Mouse (Mus musculus) embryonic facial prominence, embryonic 11.5 days (tissue): ENCODE measurements around the gene Arhgef2. TPM values are rescaled to one million over a fixed set of nuclear protein-coding genes. Genes with fewer than 3 reads are reported as not detected.

ENCODE experiments used
- ATAC-seq: fragments of 200-750 bp; cut with Nextera tagmentation; replicated peaks from 2 replicates; pipeline ENCODE4 v1.8.0; 2017; ENCODE audit warnings: low read depth; ENCODE audit not compliant: insufficient number of reproducible peaks, low FRiP score, low TSS enrichment
- DNase-seq: peaks from one replicate; pipeline ENCODE4 v3.0.0-alpha.2; 2015; ENCODE audit warnings: low spot score
- H3K27ac ChIP-seq: fragments of 300-500 bp; sonication (generic); replicated peaks from 2 replicates; pipeline ENCODE4 v1.5.1; 2014; ENCODE audit warnings: mild to moderate bottlenecking, low read depth, low read length, control low read depth
- H3K27me3 ChIP-seq: fragments of 300-500 bp; sonication (generic); 2 replicates; pipeline ENCODE4 v1.6.1; 2014; ENCODE audit warnings: mild to moderate bottlenecking, low read length, moderate library complexity, mixed read lengths; ENCODE audit not compliant: control insufficient read depth, insufficient read depth
- H3K36me3 ChIP-seq: fragments of 300-500 bp; sonication (generic); replicated peaks from 2 replicates; pipeline ENCODE4 v1.6.1; 2014; ENCODE audit warnings: low read depth, mild to moderate bottlenecking, low read length, moderate library complexity, mixed read lengths; ENCODE audit not compliant: control insufficient read depth, insufficient read depth
- H3K4me1 ChIP-seq: fragments of 300-500 bp; sonication (generic); 2 replicates; pipeline ENCODE4 v1.6.1; 2014; ENCODE audit warnings: low read length, mixed read lengths; ENCODE audit not compliant: control insufficient read depth, insufficient read depth
- H3K4me2 ChIP-seq: fragments of 300-500 bp; sonication (generic); 2 replicates; pipeline ENCODE4 v1.6.1; 2014; ENCODE audit warnings: low read depth, mild to moderate bottlenecking, control low read depth, low read length, moderate library complexity
- H3K4me3 ChIP-seq: fragments of 300-500 bp; sonication (generic); 2 replicates; pipeline ENCODE4 v1.5.1; 2014; ENCODE audit warnings: low read depth, low read length, control low read depth
- H3K9ac ChIP-seq: fragments of 300-500 bp; sonication (generic); replicated peaks from 2 replicates; pipeline ENCODE4 v1.6.1; 2014; ENCODE audit warnings: mild to moderate bottlenecking, control low read depth, low read length
- H3K9me3 ChIP-seq: fragments of 300-500 bp; sonication (generic); replicated peaks from 2 replicates; pipeline ENCODE4 v1.6.1; 2016; ENCODE audit warnings: mild to moderate bottlenecking, low read length, inconsistent platforms, mixed read lengths; ENCODE audit not compliant: control insufficient read depth
- WGBS: fragments of 180-500 bp; shearing (Covaris S2); extraction: QIAGEN DNeasy Blood & Tissue Kit; methylation state at CpG from one replicate; pipeline ENCODE4 v1.1.7; 2014; 5-methylcytosine and 5-hydroxymethylcytosine counted together
- polyA plus RNA-seq: library from polyadenylated mRNA; unstranded; fragments of >200 nt; fragmentation: Nextera tagmentation; extraction: Ambion mirVana; gene quantifications from 2 replicates; pipeline ENCODE4 v1.2.1, GENCODE M21; 2014

Arhgef2 gene
- polyA plus RNA-seq, 1 experiment from 2014 or later, result 82.2 TPM

GRCm38 (mm10) chr3:88618074-88618871 lies 12.5 kb downstream of the Arhgef2 start:
- no peaks in the 10 kb centered on the region for H3K4me1 ChIP-seq
- 78% methylated on average over 8 of the region's 8 CpGs for WGBS
- ATAC-seq, result no peak
- H3K9me3 ChIP-seq, result no peaks in the 10 kb centered on the region
- H3K4me3 ChIP-seq, result no peak overlapping the region
- no peak for DNase-seq
- no peaks in the 10 kb centered on the region for H3K27me3 ChIP-seq
- H3K27ac ChIP-seq, result no peak overlapping the region
- no peak overlapping the region for H3K9ac ChIP-seq
- H3K36me3 ChIP-seq, result no peaks in the 10 kb centered on the region
- no peak overlapping the region for H3K4me2 ChIP-seq

- Histone ChIP-seq H3K27ac (no peak overlapping the region), H3K4me3 (no peak overlapping the region), H3K9me3 (no peaks in the 10 kb centered on the region), H3K36me3 (no peaks in the 10 kb centered on the region), H3K9ac (no peak overlapping the region), H3K4me2 (no peak overlapping the region), H3K27me3 (no peaks in the 10 kb centered on the region), H3K4me1 (peaks cover 5% of the 10 kb centered on the region; the same call in 1 of the 2 replicates)
- no peak for DNase-seq
- no peak for ATAC-seq
- 38% methylated on average over 9 of the region's 9 CpGs for WGBS
These were observed 13.6 kb downstream of the Arhgef2 start for GRCm38 (mm10) chr3:88619113-88620097.

DNA sequence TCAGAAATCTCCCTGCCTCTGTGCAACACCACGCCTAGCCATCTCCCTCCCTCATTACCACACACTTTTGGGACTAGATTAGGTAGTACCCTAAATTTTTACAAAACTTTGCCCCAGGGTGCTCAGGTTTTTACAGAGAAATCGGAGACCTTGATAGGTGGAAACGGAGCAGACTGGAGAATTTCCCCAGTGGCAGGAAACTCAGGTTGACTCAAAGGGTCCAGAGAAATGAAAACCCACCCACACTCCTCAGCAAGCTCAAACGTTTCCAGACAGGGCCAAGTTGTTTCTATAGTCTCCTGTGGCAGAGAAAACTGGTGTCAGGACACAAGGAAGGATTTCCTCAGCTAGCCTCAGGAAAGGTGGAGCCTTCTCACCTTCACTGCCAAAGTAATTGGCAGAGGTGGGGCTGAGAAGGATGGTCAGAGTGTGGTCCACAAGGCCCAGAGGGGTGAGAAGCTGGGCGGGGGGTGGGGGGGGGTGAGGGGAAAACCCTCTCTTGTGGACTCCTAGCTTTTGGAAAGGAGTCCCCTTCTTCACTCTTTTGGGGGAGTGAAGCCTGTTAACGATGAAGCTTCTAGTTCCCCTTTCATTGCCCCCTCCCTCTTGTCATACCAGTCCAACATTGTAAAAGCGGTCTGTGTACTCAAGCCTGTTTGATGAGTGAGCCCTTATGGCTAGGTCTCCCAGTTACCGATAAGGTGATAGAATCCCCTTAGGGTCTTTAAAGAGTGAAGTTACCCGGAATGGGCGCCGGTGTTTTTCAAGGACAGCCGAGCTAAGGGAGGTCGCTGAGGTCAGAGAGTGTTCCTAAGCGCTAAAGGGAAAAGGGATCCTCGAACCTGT lies 14.6 kb downstream of the Arhgef2 start:
- no peak for DNase-seq
- peak overlapping the region; percentile 91; the same call in 1 of the 2 replicates for H3K27ac ChIP-seq
- no peaks in the 10 kb centered on the region for H3K9me3 ChIP-seq
- WGBS, result 9% methylated on average over 15 of the region's 15 CpGs
- ATAC-seq, result 0 out of 2 replicates have a peak, but pooled peaks have one; percentile 1
- no peaks in the 10 kb centered on the region for H3K27me3 ChIP-seq
- H3K4me3 ChIP-seq, result peak overlapping the region; percentile 96
- H3K4me2 ChIP-seq, result peak overlapping the region; percentile 92
- peaks cover 5% of the 10 kb centered on the region; the same call in 1 of the 2 replicates for H3K4me1 ChIP-seq
- H3K36me3 ChIP-seq, result no peaks in the 10 kb centered on the region
- peak overlapping the region; percentile 99 for H3K9ac ChIP-seq

DNA sequence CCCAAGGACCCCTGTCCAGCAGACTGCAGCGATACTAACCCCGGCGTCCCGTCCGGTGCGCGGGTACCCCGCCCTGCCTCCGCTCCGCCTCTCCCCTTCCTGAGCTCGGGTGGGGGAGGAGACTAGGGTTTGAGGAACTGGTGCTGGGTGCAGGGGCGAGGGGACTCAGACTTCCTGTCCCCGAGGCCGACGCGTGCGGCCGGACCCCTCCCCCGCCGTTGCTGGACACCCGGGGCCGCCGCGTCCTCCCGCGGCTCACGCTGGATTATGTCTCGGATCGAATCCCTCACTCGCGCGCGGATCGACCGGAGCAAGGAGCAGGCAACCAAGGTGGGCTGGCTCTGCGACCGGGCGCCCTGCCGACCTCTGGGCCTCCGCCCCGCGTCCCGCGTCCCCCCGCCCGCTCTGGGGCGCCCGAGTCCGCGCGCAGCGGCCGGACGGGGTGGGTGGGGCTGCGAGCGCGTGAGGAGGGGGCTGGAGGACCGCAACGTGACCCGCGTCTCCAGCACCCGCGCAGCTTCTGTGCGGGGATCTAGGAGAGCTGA lies 15.3 kb downstream of the Arhgef2 start:
- peak; percentile 85 for DNase-seq
- Histone ChIP-seq H3K9me3 (no peaks in the 10 kb centered on the region), H3K36me3 (no peaks in the 10 kb centered on the region; the same call in 1 of the 2 replicates), H3K4me3 (peak overlapping the region; percentile 96), H3K4me2 (peak overlapping the region; percentile 92), H3K27me3 (no peaks in the 10 kb centered on the region), H3K9ac (peak overlapping the region; percentile 99), H3K27ac (peak overlapping the region; percentile 91), H3K4me1 (peaks cover 5% of the 10 kb centered on the region; the same call in 1 of the 2 replicates)
- under 1% methylated on average over 56 of the region's 64 CpGs for WGBS
- peak; percentile 81 for ATAC-seq

DNA sequence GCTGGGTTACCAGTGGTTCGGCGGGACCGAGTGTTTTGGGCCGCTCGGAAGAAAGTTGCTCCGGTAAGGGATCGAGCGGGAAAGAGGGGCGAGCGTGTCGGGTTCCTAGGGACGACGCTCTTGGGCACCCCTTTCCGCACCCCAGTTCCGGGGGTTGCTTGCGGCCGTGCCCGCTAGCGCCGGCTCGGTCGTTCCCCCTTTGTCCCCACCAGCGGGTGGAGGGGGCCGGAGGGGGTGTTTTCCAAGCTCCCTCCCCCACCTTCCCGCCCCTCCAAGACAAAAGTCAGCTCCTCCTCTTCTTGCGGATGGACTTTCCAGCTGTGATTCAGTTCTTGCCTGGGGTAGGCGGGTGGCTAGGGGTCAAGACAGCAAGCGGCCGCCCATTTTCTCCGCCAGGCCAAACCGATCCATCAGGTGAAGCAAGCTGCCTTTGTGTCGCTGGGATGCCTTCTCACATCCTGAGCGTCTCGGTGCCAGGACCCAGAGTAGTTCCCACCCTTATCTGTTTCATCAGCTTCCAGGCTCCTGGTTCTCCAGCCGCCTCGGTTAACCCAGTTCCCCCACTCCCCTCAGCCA lies 15.9 kb downstream of the Arhgef2 start:
- peak overlapping the region; percentile 99 for H3K9ac ChIP-seq
- ATAC-seq (no peak; the same call in 1 of the 2 replicates), DNase-seq (peak; percentile 69)
- peaks cover 5% of the 10 kb centered on the region; the same call in 1 of the 2 replicates for H3K4me1 ChIP-seq
- no peaks in the 10 kb centered on the region for H3K9me3 ChIP-seq
- peak overlapping the region; percentile 96 for H3K4me3 ChIP-seq
- peak overlapping the region; percentile 92 for H3K4me2 ChIP-seq
- peak overlapping the region; percentile 91 for H3K27ac ChIP-seq
- under 1% methylated on average over 36 of the region's 36 CpGs for WGBS
- H3K36me3 ChIP-seq, result no peaks in the 10 kb centered on the region; the same call in 1 of the 2 replicates
- H3K27me3 ChIP-seq, result no peaks in the 10 kb centered on the region

DNA sequence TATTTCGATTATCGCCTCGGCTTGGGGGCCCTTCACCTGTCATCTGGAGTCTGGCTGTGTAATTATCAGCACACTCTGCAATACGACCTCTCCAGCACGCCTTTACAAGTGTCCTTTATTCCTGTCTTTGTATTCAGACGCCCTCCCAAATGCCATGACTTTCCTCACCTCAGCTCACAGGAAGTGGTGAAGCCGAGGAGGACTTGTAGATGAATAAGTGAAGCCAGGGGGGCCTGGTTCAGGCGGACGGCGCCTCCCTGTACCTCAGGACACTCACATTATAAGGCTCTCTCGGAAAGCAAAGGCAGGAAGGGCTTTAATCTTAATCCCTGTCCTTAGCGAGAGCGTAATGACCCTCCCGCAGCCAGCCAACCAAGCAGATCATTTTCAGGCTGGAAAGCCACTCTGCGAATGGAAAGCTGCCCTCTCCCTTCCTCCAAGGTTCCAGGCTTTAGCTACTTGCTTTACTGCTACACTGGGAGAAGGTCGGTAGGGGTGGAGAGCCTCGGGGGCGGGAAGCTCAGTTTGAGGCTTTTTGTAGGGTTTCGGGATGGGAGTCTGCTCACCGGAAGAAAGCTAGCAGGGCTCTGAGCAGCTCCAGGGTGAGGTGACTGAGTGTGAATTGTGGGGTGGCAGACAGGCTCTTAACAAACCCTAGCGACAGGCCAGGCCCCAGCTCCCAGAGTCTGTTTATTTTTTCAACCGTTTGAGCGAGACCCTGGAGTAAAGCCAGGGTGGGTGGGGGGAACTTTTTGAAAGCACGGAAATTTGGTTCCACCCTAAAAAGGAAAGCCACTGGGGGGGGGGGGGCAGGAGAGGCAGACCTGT lies 16.6 kb downstream of the Arhgef2 start:
- peak overlapping the region; percentile 96 for H3K4me3 ChIP-seq
- H3K9ac ChIP-seq, result peak overlapping the region; percentile 99
- DNase-seq (peak; percentile 56), ATAC-seq (no peak)
- peaks cover 5% of the 10 kb centered on the region; the same call in 1 of the 2 replicates for H3K4me1 ChIP-seq
- H3K9me3 ChIP-seq, result no peaks in the 10 kb centered on the region
- under 1% methylated on average over 24 of the region's 24 CpGs for WGBS
- peak overlapping the region; percentile 91 for H3K27ac ChIP-seq
- H3K27me3 ChIP-seq, result no peaks in the 10 kb centered on the region
- no peaks in the 10 kb centered on the region; the same call in 1 of the 2 replicates for H3K36me3 ChIP-seq
- H3K4me2 ChIP-seq, result peak overlapping the region; percentile 92
